Mouse (Mus musculus): ENCODE data around the gene Xlr5a.
"Not testable (repeated sequence)": the region's sequence is repeated elsewhere in the genome, so short reads cannot be mapped to it uniquely, and the experiment has no call there.

- TF ChIP-seq CTCF (IDR thresholded peaks at IDR 0.05; ENCODE audit: low read depth, low read length); POLR2A (IDR thresholded peaks at IDR 0.05; ENCODE audit: borderline replicate concordance, low read depth, low read length): not testable (repeated sequence)
Measured at GRCm38 (mm10) chrX:73066765-73067312, 225.9 kb downstream of the Xlr5a start.
